Mouse (Mus musculus) stomach, adult 2 months (tissue): ENCODE results near the gene Gm3298. TPM values are rescaled to one million over a fixed set of nuclear protein-coding genes. Genes with fewer than 3 reads are reported as not detected.

Source experiments
- polyA plus RNA-seq: library from polyadenylated mRNA; depleted of rRNA; stranded (reverse); fragments of >200 nt; gene quantifications from 2 replicates; pipeline ENCODE4 v1.2.3, GENCODE M21; 2012; rRNA removed

The Gm3298 gene
- not detected in 2 replicates for polyA plus RNA-seq

DNA sequence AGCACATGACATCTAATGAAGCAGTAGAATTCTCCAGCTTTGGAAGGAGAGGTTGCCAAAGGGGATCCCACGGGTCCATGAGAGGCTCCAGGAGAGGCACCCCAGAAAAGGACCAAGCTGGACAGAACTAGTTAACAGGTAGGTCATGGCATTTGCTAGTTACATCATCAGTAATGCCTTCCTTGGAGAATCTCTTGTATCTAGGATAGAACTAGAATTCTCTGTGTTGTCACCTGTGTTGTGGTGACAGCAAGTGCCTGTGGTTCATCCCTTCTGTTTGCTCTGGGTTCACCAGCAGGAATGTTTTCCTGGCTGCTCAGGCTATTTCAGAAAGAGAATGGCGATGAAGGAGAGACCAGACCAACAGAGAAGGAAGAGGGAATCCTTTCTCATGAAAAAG is at the start of gene Gm3298:
TSS of gene Gm3298 (plus strand) at position 301 of the 400 bp plus-strand sequence.

DNA sequence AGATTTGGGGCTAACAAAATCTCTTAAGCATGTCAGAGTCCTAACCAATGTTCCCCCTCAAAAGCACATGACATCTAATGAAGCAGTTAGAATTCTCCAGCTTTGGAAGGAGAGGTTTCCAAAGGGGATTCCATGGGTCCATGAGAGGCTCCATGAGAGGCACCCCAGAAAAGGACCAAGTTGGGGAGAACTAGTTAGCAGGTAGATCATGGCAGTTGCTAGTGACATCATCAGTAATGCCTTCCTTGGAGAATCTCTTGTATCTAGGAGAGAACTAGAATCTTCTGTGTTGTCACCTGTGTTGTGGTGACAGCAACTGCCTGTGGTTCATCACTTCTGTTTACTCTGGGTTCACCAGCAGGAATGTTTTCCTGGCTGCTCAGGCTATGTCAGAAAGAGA is 32.1 kb upstream of the Gm3298 start, which contains the start of gene Gm8297:
TSS of gene Gm8297 (plus strand) at position 301 of the 400 bp plus-strand sequence.

DNA sequence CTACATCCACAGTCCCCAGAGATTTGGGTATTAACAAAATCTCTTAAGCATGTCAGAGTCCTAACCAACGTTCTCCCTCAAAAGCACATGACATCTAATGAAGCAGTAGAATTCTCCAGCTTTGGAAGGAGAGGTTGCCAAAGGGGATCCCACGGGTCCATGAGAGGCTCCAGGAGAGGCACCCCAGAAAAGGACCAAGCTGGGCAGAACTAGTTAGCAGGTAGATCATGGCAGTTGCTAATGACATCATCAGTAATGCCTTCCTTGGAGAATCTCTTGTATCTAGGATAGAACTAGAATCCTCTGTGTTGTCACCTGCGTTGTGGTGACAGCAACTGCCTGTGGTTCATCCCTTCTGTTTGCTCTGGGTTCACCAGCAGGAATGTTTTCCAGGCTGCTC is 34.6 kb downstream of the Gm3298 start, which contains the start of gene 4930555G01Rik:
TSS of gene 4930555G01Rik (plus strand) at position 301 of the 400 bp plus-strand sequence.

Other genes starting within 250 kb of the Gm3298 start
- gene Gm9602, start 239.6 kb upstream of the Gm3298 start, polyA plus RNA-seq = not detected in 2 replicates
- not detected in 2 replicates for gene Gm3269, start 177.8 kb upstream of the Gm3298 start, polyA plus RNA-seq
- not detected in 2 replicates for gene Gm3264, start 160.3 kb upstream of the Gm3298 start, polyA plus RNA-seq
- not detected in 2 replicates for gene Gm3278, start 123.5 kb upstream of the Gm3298 start, polyA plus RNA-seq
- not detected in 2 replicates for gene Gm8297, start 32.0 kb upstream of the Gm3298 start, polyA plus RNA-seq
- not detected in 2 replicates for gene 4930555G01Rik, start 34.7 kb downstream of the Gm3298 start, polyA plus RNA-seq
- gene Gm8281, start 55.1 kb downstream of the Gm3298 start, polyA plus RNA-seq = not detected in 2 replicates
- not detected in 2 replicates for gene Gm8279, start 115.6 kb downstream of the Gm3298 start, polyA plus RNA-seq
- not detected in 2 replicates for gene Gm3317, start 148.6 kb downstream of the Gm3298 start, polyA plus RNA-seq
- gene Gm8271, start 169.9 kb downstream of the Gm3298 start, polyA plus RNA-seq = not detected in 2 replicates
- gene Gm3526, start 244.7 kb downstream of the Gm3298 start, polyA plus RNA-seq = not detected in 2 replicates